Mouse (Mus musculus) C2C12 (cell line): ENCODE measurements at regions not wholly inside any gene's neighbourhood (a gene's known extent, or its start where the extent isn't known, plus 50 kb on each side); places are given as distances from the start of the nearest gene placed in this dataset.

Experiments used
- CEBPB ChIP-seq: IDR thresholded peaks from one replicate; pipeline ENCODE4 v1.6.1; 2011; ENCODE audit warnings: low read depth, mild to moderate bottlenecking, control low read depth, moderate library complexity
- CTCF ChIP-seq: IDR thresholded peaks from one replicate; pipeline ENCODE4 v1.5.1; 2011; ENCODE audit not compliant: control insufficient read depth, insufficient read depth, insufficient read length
- FOSL1 ChIP-seq: IDR thresholded peaks from one replicate; pipeline ENCODE4 v1.8.0; 2011; ENCODE audit warnings: mild to moderate bottlenecking, low read length; ENCODE audit not compliant: poor library complexity, insufficient read depth, severe bottlenecking
- MAX ChIP-seq: IDR thresholded peaks from one replicate; pipeline ENCODE4 v1.6.1; 2011; ENCODE audit warnings: mild to moderate bottlenecking, control low read depth
- MYOD1 ChIP-seq: IDR thresholded peaks from one replicate; pipeline ENCODE4 v1.6.1; 2011; ENCODE audit warnings: low read depth; ENCODE audit not compliant: control insufficient read depth, insufficient read length
- USF1 ChIP-seq: IDR thresholded peaks from one replicate; pipeline ENCODE4 v1.6.1; 2011; ENCODE audit warnings: low read depth, mild to moderate bottlenecking, control low read depth, moderate library complexity

DNA sequence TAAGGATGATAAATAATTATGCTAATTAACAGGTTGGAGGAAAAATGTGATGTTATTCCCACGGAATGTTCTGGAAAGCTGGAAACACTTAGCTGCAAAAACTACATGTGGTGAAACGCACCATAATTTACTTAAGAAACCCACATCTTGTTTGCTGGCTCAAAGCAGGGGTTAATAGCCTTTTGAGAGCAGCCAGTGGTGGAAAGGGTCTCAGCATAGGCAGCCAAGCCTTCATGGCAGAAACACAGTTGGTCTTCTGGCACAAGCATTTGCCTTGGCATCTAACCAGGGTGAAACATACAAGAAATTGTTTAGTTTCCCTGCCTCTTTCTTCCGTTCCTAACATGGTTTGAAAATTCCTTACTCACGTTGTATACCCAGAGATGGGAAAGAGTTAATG lies 192.1 kb upstream of the Gas1 start:
- TF ChIP-seq CTCF: no peak
- TF ChIP-seq MYOD1: no peak
- no peak for TF ChIP-seq USF1
- TF ChIP-seq CEBPB: no peak
- TF ChIP-seq MAX: no peak
- no peak for TF ChIP-seq FOSL1
